Mouse (Mus musculus) embryonic fibroblast, embryonic 13.5 days (primary cell): ENCODE measurements around the gene Ttyh2. TPM values are rescaled to one million over a fixed set of nuclear protein-coding genes. Genes with fewer than 3 reads are reported as not detected.

ENCODE experiments used
- H3K27ac ChIP-seq: 2 replicates; pipeline ENCODE4 v1.5.1; 2012; ENCODE audit warnings: low read length, control low read depth, inconsistent platforms; ENCODE audit not compliant: insufficient read depth
- H3K4me1 ChIP-seq: 2 replicates; pipeline ENCODE4 v1.6.1; 2011; ENCODE audit warnings: low read length; ENCODE audit not compliant: control insufficient read depth, insufficient read depth
- H3K4me3 ChIP-seq: 2 replicates; pipeline ENCODE4 v1.5.1; 2011; ENCODE audit warnings: mild to moderate bottlenecking, control low read depth, low read length; ENCODE audit not compliant: insufficient read depth
- CTCF ChIP-seq: IDR thresholded peaks from 2 replicates; pipeline ENCODE4 v1.5.1; 2011; ENCODE audit warnings: mild to moderate bottlenecking, control low read depth, low read length, moderate library complexity, borderline replicate concordance; ENCODE audit not compliant: insufficient read depth
- POLR2A ChIP-seq: IDR thresholded peaks from 2 replicates; pipeline ENCODE4 v1.6.1; 2011; ENCODE audit warnings: low read depth, mild to moderate bottlenecking, control low read depth, low read length, moderate library complexity
- polyA plus RNA-seq: library from polyadenylated mRNA; stranded (reverse); fragments of >200 nt; gene quantifications from 2 replicates; pipeline ENCODE4 v1.2.4, GENCODE M21; 2011; ENCODE audit warnings: low read depth; ENCODE audit not compliant: missing spikeins, insufficient read length

Gene Ttyh2
- polyA plus RNA-seq, 1 experiment = 26.9 TPM

GRCm38 (mm10) chr11:114686221-114686959 is 11.2 kb downstream of the Ttyh2 start:
- Histone ChIP-seq H3K4me1 (peaks cover 11% of the 10 kb centered on the region), H3K27ac (no peak overlapping the region), H3K4me3 (no peak overlapping the region)
- TF ChIP-seq CTCF (no peak), POLR2A (no peak)

GRCm38 (mm10) chr11:114687574-114688188 is 12.4 kb downstream of the Ttyh2 start:
- peak overlapping the region; percentile 16; the same call in 1 of the 2 replicates for H3K27ac ChIP-seq
- no peak for TF ChIP-seq CTCF
- no peak for TF ChIP-seq POLR2A

GRCm38 (mm10) chr11:114688729-114689128 is 13.5 kb downstream of the Ttyh2 start:
- no peak for TF ChIP-seq POLR2A
- no peak for TF ChIP-seq CTCF
- Histone ChIP-seq H3K27ac (no peak overlapping the region), H3K4me3 (no peak overlapping the region), H3K4me1 (peaks cover 11% of the 10 kb centered on the region)

More at GRCm38 (mm10) chr11:114687574-114688188, 12.4 kb downstream of the Ttyh2 start:
- Histone ChIP-seq H3K4me3 (no peak overlapping the region), H3K4me1 (peaks cover 11% of the 10 kb centered on the region)

DNA sequence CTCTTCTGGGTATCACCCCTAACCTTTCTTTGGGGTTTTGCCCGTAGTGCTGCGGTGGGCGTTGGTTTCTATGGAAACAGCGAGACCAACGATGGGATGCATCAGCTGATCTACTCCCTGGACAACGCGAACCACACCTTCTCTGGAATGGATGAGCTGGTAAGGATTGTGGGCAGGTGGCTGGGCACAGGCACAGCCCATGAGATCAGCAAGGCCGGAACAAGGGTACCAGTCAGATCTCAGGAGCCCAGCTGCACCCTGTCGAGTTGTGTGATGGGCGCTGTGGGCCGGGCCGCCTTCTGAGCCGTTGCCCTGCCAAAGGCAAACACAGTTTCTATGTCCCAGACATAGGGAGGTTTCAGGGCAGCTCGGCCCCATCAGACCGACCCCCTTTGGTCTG is 15.0 kb downstream of the Ttyh2 start:
- Histone ChIP-seq H3K4me1 (peaks cover 6% of the 10 kb centered on the region; the same call in 1 of the 2 replicates), H3K4me3 (no peak overlapping the region), H3K27ac (no peak overlapping the region)
- TF ChIP-seq CTCF (no peak), POLR2A (no peak)

GRCm38 (mm10) chr11:114691454-114692182 is 16.4 kb downstream of the Ttyh2 start:
- Histone ChIP-seq H3K27ac (no peak overlapping the region), H3K4me3 (no peak overlapping the region), H3K4me1 (peaks cover 6% of the 10 kb centered on the region; the same call in 1 of the 2 replicates)
- TF ChIP-seq CTCF (no peak), POLR2A (no peak)

DNA sequence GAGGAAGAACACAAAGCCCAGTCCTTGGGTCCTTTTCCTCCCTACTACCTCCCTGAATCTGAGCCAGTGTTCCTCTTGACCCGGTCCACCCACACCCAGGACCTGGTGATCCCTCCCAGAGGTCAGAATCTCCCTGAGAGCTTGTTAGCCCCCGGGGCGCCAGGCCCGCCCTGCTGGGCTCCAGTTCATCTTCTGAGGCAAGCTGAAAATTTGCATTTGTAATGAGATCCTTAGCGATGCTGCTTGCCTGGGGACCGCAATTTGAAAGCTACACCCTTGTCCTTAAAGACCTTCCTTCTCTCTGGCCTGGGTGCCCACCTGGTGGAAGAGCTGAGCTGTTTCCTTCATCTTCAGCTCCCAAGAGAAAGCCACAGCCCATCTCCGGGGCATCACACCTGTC is 17.4 kb downstream of the Ttyh2 start:
- TF ChIP-seq POLR2A (no peak), CTCF (no peak)
- H3K4me3 ChIP-seq = no peak overlapping the region
- peaks cover 4% of the 10 kb centered on the region; the same call in 1 of the 2 replicates for H3K4me1 ChIP-seq
- no peak overlapping the region for H3K27ac ChIP-seq

DNA sequence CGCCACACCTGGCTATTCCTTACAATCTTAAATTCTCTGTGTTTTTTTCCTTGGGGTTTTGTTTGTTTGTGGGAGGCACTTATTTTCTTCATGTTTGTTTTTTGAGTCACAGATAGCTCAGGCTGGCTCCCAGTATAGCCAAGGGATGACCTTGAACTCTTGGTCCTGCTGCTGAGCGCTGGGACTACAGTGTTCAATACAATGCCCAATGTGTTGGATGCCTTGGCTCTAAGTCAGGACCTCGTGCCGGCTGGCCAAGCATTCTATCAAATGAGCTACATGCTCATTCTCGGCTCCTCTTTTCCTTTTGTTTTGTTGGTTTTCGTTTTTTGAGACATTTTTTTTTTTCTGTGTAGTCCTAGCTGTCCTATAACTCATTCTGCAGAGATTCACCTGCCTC is 18.2 kb downstream of the Ttyh2 start:
- TF ChIP-seq POLR2A = no peak
- no peak for TF ChIP-seq CTCF
- H3K4me3 ChIP-seq = no peak overlapping the region
- no peak overlapping the region for H3K27ac ChIP-seq
- no peaks in the 10 kb centered on the region for H3K4me1 ChIP-seq

- TF ChIP-seq CTCF (no peak), POLR2A (no peak)
- no peak overlapping the region for H3K27ac ChIP-seq
Measured at GRCm38 (mm10) chr11:114694451-114694850, 19.2 kb downstream of the Ttyh2 start.

DNA sequence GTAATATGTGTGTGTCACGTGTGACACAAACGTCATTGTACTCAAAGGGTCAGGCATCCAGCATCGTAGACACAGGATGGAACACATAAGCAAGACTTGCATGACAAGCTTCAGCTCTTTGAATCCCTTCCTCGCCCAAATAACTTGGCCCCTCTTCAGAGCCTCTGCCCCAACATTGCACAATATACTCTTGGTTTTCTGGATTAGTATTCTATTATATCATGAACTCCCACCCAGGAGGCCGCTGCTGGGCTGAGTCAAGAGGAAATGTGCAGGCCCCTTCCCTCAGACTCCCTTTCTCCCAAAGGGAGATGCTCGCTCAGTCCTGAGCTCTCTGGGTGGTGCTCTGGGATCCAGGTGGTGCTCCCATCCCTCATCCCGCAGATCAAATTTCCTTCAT is 23.3 kb downstream of the Ttyh2 start:
- Histone ChIP-seq H3K27ac (no peak overlapping the region), H3K4me3 (no peak overlapping the region), H3K4me1 (no peaks in the 10 kb centered on the region; the same call in 1 of the 2 replicates)
- TF ChIP-seq CTCF (no peak), POLR2A (no peak)

More at GRCm38 (mm10) chr11:114694451-114694850, 19.2 kb downstream of the Ttyh2 start:
- H3K4me1 ChIP-seq = no peaks in the 10 kb centered on the region
- H3K4me3 ChIP-seq = no peak overlapping the region
